Mouse (Mus musculus): ENCODE data around the gene Aco2. TPM values are rescaled to one million over a fixed set of nuclear protein-coding genes. Genes with fewer than 3 reads are reported as not detected.

Aco2 gene
- polyA plus RNA-seq, 1 experiment from 2014 or later = 171 TPM

- 91% methylated on average over 4 of the region's 4 CpGs for WGBS
- Histone ChIP-seq H3K36me3 (ENCODE audit: control insufficient read depth, insufficient read depth, low read length) (no peaks in the 10 kb centered on the region; the same call in 1 of the 2 replicates), H3K9me3 (ENCODE audit: control insufficient read depth, low read length) (no peaks in the 10 kb centered on the region), H3K4me2 (ENCODE audit: low read depth, low read length, severe bottlenecking) (no peak overlapping the region), H3K4me1 (replicated peaks; ENCODE audit: control insufficient read depth, insufficient read depth, low read length) (no peaks in the 10 kb centered on the region), H3K27me3 (ENCODE audit: control insufficient read depth, insufficient read depth, low read length) (no peaks in the 10 kb centered on the region), H3K27ac (ENCODE audit: low read depth, low read length) (no peak overlapping the region), H3K4me3 (ENCODE audit: low read depth, low read length) (no peak overlapping the region), H3K9ac (ENCODE audit: low read length) (no peak overlapping the region; the same call in 1 of the 2 replicates)
- peak; percentile 42 for DNase-seq (ENCODE audit: low spot score)
- no peak for ATAC-seq (replicated peaks; ENCODE audit: low FRiP score)
Observed at GRCm38 (mm10) chr15:81952310-81952709, 80.2 kb downstream of the Aco2 start.

DNA sequence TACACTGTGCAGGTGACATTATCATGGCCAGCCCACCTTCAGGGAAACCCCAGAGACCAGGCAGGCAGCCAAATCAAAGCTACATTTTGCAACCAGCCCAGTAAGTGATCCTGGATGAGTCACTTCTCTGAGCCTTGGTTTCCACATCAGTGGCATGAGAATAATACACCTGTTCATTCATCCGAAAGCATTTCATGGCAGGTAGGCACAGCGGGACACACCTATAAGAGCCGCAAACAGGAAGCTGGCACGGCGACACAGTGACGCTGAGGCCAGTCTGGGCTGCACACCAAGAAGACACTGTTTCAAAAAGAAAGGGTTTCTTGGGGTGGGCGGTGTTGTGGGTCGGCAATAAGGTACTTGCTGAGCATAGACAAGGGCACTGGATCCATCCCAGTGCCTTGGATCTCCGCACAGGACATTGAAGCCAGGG, 82.1 kb downstream of the Aco2 start:
- H3K4me1 ChIP-seq (replicated peaks; ENCODE audit: control insufficient read depth, insufficient read depth, low read length) = no peaks in the 10 kb centered on the region
- ATAC-seq (replicated peaks; ENCODE audit: low FRiP score) (no peak), DNase-seq (ENCODE audit: low spot score) (no peak)
- H3K9me3 ChIP-seq (ENCODE audit: control insufficient read depth, low read length) = no peaks in the 10 kb centered on the region
- no peak overlapping the region for H3K4me2 ChIP-seq (ENCODE audit: low read depth, low read length, severe bottlenecking)
- 95% methylated on average over 9 of the region's 9 CpGs for WGBS
- no peak overlapping the region for H3K9ac ChIP-seq (ENCODE audit: low read length)
- no peak overlapping the region for H3K4me3 ChIP-seq (ENCODE audit: low read depth, low read length)
- H3K27ac ChIP-seq (ENCODE audit: low read depth, low read length) = no peak overlapping the region
- H3K27me3 ChIP-seq (ENCODE audit: control insufficient read depth, insufficient read depth, low read length) = no peaks in the 10 kb centered on the region
- no peaks in the 10 kb centered on the region; the same call in 1 of the 2 replicates for H3K36me3 ChIP-seq (ENCODE audit: control insufficient read depth, insufficient read depth, low read length)

GRCm38 (mm10) chr15:81954716-81955115, 82.6 kb downstream of the Aco2 start:
- H3K4me3 ChIP-seq (ENCODE audit: low read depth, low read length) = no peak overlapping the region
- H3K27ac ChIP-seq (ENCODE audit: low read depth, low read length) = no peak overlapping the region
- H3K9ac ChIP-seq (ENCODE audit: low read length) = no peak overlapping the region
- no peaks in the 10 kb centered on the region for H3K9me3 ChIP-seq (ENCODE audit: control insufficient read depth, low read length)
- no peaks in the 10 kb centered on the region; the same call in 1 of the 2 replicates for H3K36me3 ChIP-seq (ENCODE audit: control insufficient read depth, insufficient read depth, low read length)
- no peak overlapping the region for H3K4me2 ChIP-seq (ENCODE audit: low read depth, low read length, severe bottlenecking)
- no peak for ATAC-seq (replicated peaks; ENCODE audit: low FRiP score)
- DNase-seq (ENCODE audit: low spot score) = peak; percentile 37
- WGBS = 91% methylated on average over 6 of the region's 6 CpGs
- no peaks in the 10 kb centered on the region for H3K4me1 ChIP-seq (replicated peaks; ENCODE audit: control insufficient read depth, insufficient read depth, low read length)
- no peaks in the 10 kb centered on the region for H3K27me3 ChIP-seq (ENCODE audit: control insufficient read depth, insufficient read depth, low read length)

- WGBS = 92% methylated on average over 15 of the region's 15 CpGs
- no peaks in the 10 kb centered on the region for H3K27me3 ChIP-seq (ENCODE audit: control insufficient read depth, insufficient read depth, low read length)
- H3K9ac ChIP-seq (ENCODE audit: low read length) = no peak overlapping the region
- peak; percentile 44 for DNase-seq (ENCODE audit: low spot score)
- ATAC-seq (replicated peaks; ENCODE audit: low FRiP score) = no peak
- no peaks in the 10 kb centered on the region for H3K9me3 ChIP-seq (ENCODE audit: control insufficient read depth, low read length)
- H3K4me3 ChIP-seq (ENCODE audit: low read depth, low read length) = no peak overlapping the region
- no peaks in the 10 kb centered on the region for H3K4me1 ChIP-seq (replicated peaks; ENCODE audit: control insufficient read depth, insufficient read depth, low read length)
- H3K36me3 ChIP-seq (ENCODE audit: control insufficient read depth, insufficient read depth, low read length) = no peaks in the 10 kb centered on the region; the same call in 1 of the 2 replicates
- no peak overlapping the region for H3K27ac ChIP-seq (ENCODE audit: low read depth, low read length)
- no peak overlapping the region for H3K4me2 ChIP-seq (ENCODE audit: low read depth, low read length, severe bottlenecking)
Observed at GRCm38 (mm10) chr15:81955414-81955813, 83.3 kb downstream of the Aco2 start.

DNA sequence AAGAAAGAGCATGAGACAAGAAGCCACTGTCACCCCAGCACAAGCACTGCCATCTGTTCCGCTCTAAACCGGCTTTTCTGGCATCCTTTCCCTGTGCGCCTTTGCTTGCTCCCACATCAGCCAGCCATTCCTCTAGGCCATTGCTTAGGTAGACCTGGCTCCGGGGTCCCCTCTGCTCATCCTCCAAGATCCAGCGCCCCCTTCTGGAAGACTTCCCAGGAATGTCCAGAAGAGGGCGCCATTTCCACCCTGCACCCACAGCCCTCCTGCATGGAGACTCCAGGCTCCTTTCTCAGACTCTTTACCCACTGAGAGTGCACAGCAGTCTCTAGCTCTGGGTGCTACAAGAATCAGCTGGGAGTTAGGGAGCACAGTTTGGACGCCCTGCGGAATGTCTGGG, 84.3 kb downstream of the Aco2 start:
- H3K27ac ChIP-seq (ENCODE audit: low read depth, low read length) = no peak overlapping the region
- H3K9ac ChIP-seq (ENCODE audit: low read length) = no peak overlapping the region
- ATAC-seq (replicated peaks; ENCODE audit: low FRiP score) (no peak), DNase-seq (ENCODE audit: low spot score) (peak; percentile 74)
- no peaks in the 10 kb centered on the region for H3K9me3 ChIP-seq (ENCODE audit: control insufficient read depth, low read length)
- H3K4me3 ChIP-seq (ENCODE audit: low read depth, low read length) = no peak overlapping the region
- H3K36me3 ChIP-seq (ENCODE audit: control insufficient read depth, insufficient read depth, low read length) = no peaks in the 10 kb centered on the region; the same call in 1 of the 2 replicates
- H3K4me1 ChIP-seq (replicated peaks; ENCODE audit: control insufficient read depth, insufficient read depth, low read length) = no peaks in the 10 kb centered on the region
- 57% methylated on average over 8 of the region's 8 CpGs for WGBS
- no peaks in the 10 kb centered on the region for H3K27me3 ChIP-seq (ENCODE audit: control insufficient read depth, insufficient read depth, low read length)
- no peak overlapping the region for H3K4me2 ChIP-seq (ENCODE audit: low read depth, low read length, severe bottlenecking)

DNA sequence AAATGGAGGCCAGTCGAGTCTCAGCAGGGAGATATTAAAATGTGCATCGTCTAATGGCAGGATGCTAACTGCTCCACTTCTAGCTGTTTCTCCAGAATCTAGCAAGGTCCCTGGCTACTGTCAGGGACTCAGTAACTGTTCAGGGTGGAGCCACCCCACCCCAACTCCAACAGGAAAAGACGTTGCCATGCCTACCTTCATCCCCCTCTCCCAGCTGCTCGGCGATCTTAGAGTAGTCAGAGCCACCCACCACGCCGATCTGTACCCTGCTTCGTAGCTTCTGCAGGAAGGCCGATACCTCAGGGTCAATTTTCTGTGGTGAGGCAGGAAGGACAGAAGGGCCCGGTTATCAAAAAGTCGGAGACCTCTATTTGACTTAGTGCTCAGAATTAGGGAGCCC, 85.5 kb downstream of the Aco2 start:
- Histone ChIP-seq H3K9me3 (ENCODE audit: control insufficient read depth, low read length) (no peaks in the 10 kb centered on the region), H3K9ac (ENCODE audit: low read length) (no peak overlapping the region), H3K36me3 (ENCODE audit: control insufficient read depth, insufficient read depth, low read length) (no peaks in the 10 kb centered on the region; the same call in 1 of the 2 replicates), H3K27me3 (ENCODE audit: control insufficient read depth, insufficient read depth, low read length) (no peaks in the 10 kb centered on the region), H3K4me2 (ENCODE audit: low read depth, low read length, severe bottlenecking) (no peak overlapping the region), H3K27ac (ENCODE audit: low read depth, low read length) (no peak overlapping the region), H3K4me3 (ENCODE audit: low read depth, low read length) (no peak overlapping the region), H3K4me1 (replicated peaks; ENCODE audit: control insufficient read depth, insufficient read depth, low read length) (no peaks in the 10 kb centered on the region)
- WGBS = 90% methylated on average over 11 of the region's 11 CpGs
- ATAC-seq (replicated peaks; ENCODE audit: low FRiP score) (no peak), DNase-seq (ENCODE audit: low spot score) (no peak)

- Histone ChIP-seq H3K4me1 (replicated peaks; ENCODE audit: control insufficient read depth, insufficient read depth, low read length) (no peaks in the 10 kb centered on the region), H3K4me2 (ENCODE audit: low read depth, low read length, severe bottlenecking) (no peak overlapping the region), H3K27ac (ENCODE audit: low read depth, low read length) (no peak overlapping the region), H3K36me3 (ENCODE audit: control insufficient read depth, insufficient read depth, low read length) (no peaks in the 10 kb centered on the region; the same call in 1 of the 2 replicates), H3K9me3 (ENCODE audit: control insufficient read depth, low read length) (no peaks in the 10 kb centered on the region), H3K27me3 (ENCODE audit: control insufficient read depth, insufficient read depth, low read length) (no peaks in the 10 kb centered on the region), H3K9ac (ENCODE audit: low read length) (no peak overlapping the region), H3K4me3 (ENCODE audit: low read depth, low read length) (no peak overlapping the region)
- WGBS = 93% methylated on average over 3 of the region's 3 CpGs
- ATAC-seq (replicated peaks; ENCODE audit: low FRiP score) (no peak), DNase-seq (ENCODE audit: low spot score) (no peak)
Observed at GRCm38 (mm10) chr15:81958906-81959305, 86.8 kb downstream of the Aco2 start.

- Histone ChIP-seq H3K4me1 (replicated peaks; ENCODE audit: control insufficient read depth, insufficient read depth, low read length) (no peaks in the 10 kb centered on the region), H3K4me2 (ENCODE audit: low read depth, low read length, severe bottlenecking) (peak within 1 kb of the TSS; percentile 98), H3K36me3 (ENCODE audit: control insufficient read depth, insufficient read depth, low read length) (no peaks in the 10 kb centered on the region; the same call in 1 of the 2 replicates), H3K4me3 (ENCODE audit: low read depth, low read length) (peak within 1 kb of the TSS; percentile 57), H3K27me3 (ENCODE audit: control insufficient read depth, insufficient read depth, low read length) (no peaks in the 10 kb centered on the region), H3K9ac (ENCODE audit: low read length) (peak within 1 kb of the TSS; percentile 65), H3K9me3 (ENCODE audit: control insufficient read depth, low read length) (no peaks in the 10 kb centered on the region), H3K27ac (ENCODE audit: low read depth, low read length) (peak within 1 kb of the TSS; percentile 70; the same call in 1 of the 2 replicates)
- ATAC-seq (replicated peaks; ENCODE audit: low FRiP score) (peak; percentile 97), DNase-seq (ENCODE audit: low spot score) (peak; percentile 99)
- under 1% methylated on average over 73 of the region's 77 CpGs for WGBS
Observed at GRCm38 (mm10) chr15:81960171-81961077, 88.3 kb downstream of the Aco2 start, which contains the start of gene Pmm1. Gene Pmm1 (minus strand): TSS chr15:81960930.
